ENCODE assay signal across 8 mouse cellular contexts in genomic region chr7:25219416-25219750, GRCm38 (mm10). TPM values are rescaled to one million over a fixed set of nuclear protein-coding genes. Genes with fewer than 3 reads are reported as not detected.
DNase-seq lines count a peak whose midpoint lies in the region; ATAC-seq and TF ChIP-seq lines count a peak whose summit lies in the region.

No protein-coding gene starts in this region.

- H3K4me1 ChIP-seq in heart, embryonic 15.5 days (replicated peaks) = peaks cover 33% of the 10 kb centered on the region
- peaks cover 64% of the 10 kb centered on the region for H3K4me1 ChIP-seq in G1E (ENCODE audit: insufficient read depth, low read depth, low read length)
- H3K4me1 ChIP-seq in hindbrain, embryonic 13.5 days (replicated peaks) = peaks cover 43% of the 10 kb centered on the region

- H3K4me3 ChIP-seq in heart, embryonic 15.5 days = peak overlapping the region; percentile 91
- peak overlapping the region; percentile 90 for H3K4me3 ChIP-seq in G1E (ENCODE audit: low read depth, low read length)
- H3K4me3 ChIP-seq in hindbrain, embryonic 13.5 days = peak overlapping the region; percentile 73

- peaks cover 10% of the 10 kb centered on the region; the same call in 1 of the 2 replicates for H3K36me3 ChIP-seq in heart, embryonic 15.5 days
- peaks cover 52% of the 10 kb centered on the region for H3K36me3 ChIP-seq in G1E (replicated peaks)
- H3K36me3 ChIP-seq in hindbrain, embryonic 13.5 days = peaks cover 28% of the 10 kb centered on the region

- ATAC-seq in heart, embryonic 15.5 days (replicated peaks; ENCODE audit: insufficient number of reproducible peaks, insufficient read depth, low FRiP score, low read depth) = no peak
- ATAC-seq in G1E (ENCODE audit: extremely low read depth, insufficient number of reproducible peaks, low FRiP score, poor library complexity, severe bottlenecking) = no peak
- peak; percentile 36; the same call in 1 of the 2 replicates for ATAC-seq in hindbrain, embryonic 13.5 days (ENCODE audit: low FRiP score)
- ATAC-seq in megakaryocyte progenitor cell, adult 5-6 weeks (replicated peaks; ENCODE audit: poor library complexity) = no peak

- no peaks in the 10 kb centered on the region for H3K27me3 ChIP-seq in heart, embryonic 15.5 days
- no peaks in the 10 kb centered on the region for H3K27me3 ChIP-seq in G1E (ENCODE audit: insufficient read depth, low read length)
- H3K27me3 ChIP-seq in hindbrain, embryonic 13.5 days = no peaks in the 10 kb centered on the region

- H3K9me3 ChIP-seq in heart, embryonic 15.5 days (replicated peaks) = no peaks in the 10 kb centered on the region
- no peaks in the 10 kb centered on the region for H3K9me3 ChIP-seq in G1E (replicated peaks)
- no peaks in the 10 kb centered on the region for H3K9me3 ChIP-seq in hindbrain, embryonic 13.5 days

- H3K27ac ChIP-seq in heart, embryonic 15.5 days = peak overlapping the region; percentile 95
- H3K27ac ChIP-seq in hindbrain, embryonic 13.5 days = peak overlapping the region; percentile 80; the same call in 1 of the 2 replicates

- H3K9ac ChIP-seq in heart, embryonic 15.5 days = peak overlapping the region; percentile 82
- peak overlapping the region; percentile 79 for H3K9ac ChIP-seq in hindbrain, embryonic 13.5 days

- peak overlapping the region; percentile 95 for H3K4me2 ChIP-seq in heart, embryonic 15.5 days
- peak overlapping the region; percentile 97 for H3K4me2 ChIP-seq in hindbrain, embryonic 13.5 days

- no peak for DNase-seq in heart, postnatal 4 days
- DNase-seq in G1E (ENCODE audit: low spot score) = no peak
- peak; percentile 29 for DNase-seq in mesoderm, embryonic 11.5 days (ENCODE audit: low read depth, low spot score)
- DNase-seq in spleen, adult 18-20 months = no peak
- DNase-seq in embryo, embryonic 10 days (ENCODE audit: low spot score) = no peak

- TF ChIP-seq CTCF in G1E (IDR thresholded peaks at IDR 0.05; ENCODE audit: low read depth, low read length) = no peak

- under 1% methylated on average over 16 of the region's 16 CpGs for WGBS in heart, embryonic 15.5 days
- WGBS in hindbrain, embryonic 13.5 days = under 1% methylated on average over 16 of the region's 16 CpGs

RNA-seq across cellular contexts. Expression of gene Dedd2, which starts 1.0 kb away (rescaled TPM):
- 6.6 and 9.5 TPM in 2 replicates for polyA plus RNA-seq in heart, embryonic 15.5 days (2015; fragmentation: Nextera tagmentation; extraction: Ambion mirVana)
- total RNA-seq in heart, postnatal 4 days (2021) = 1 to 10 TPM; 7.2 to 9.6 TPM
- 4.6 and 13.1 TPM in 2 replicates for total RNA-seq in G1E (2014; fragmentation: Nextera tagmentation)
- 9.7 and 13.2 TPM in 2 replicates for total RNA-seq in G1E (2017)
- 43.7 and 55.3 TPM in 2 replicates for polyA plus RNA-seq in G1E (2012)
- polyA plus RNA-seq in hindbrain, embryonic 13.5 days (2015; fragmentation: Nextera tagmentation; extraction: Ambion mirVana) = 14.0 and 15.4 TPM in 2 replicates
- total RNA-seq in megakaryocyte progenitor cell, adult 5-6 weeks (2015) = 10.7 and 11.0 TPM in 2 replicates
- total RNA-seq in megakaryocyte progenitor cell, adult 5-6 weeks (2017) = 14.5 and 17.2 TPM in 2 replicates

RNA-seq across cellular contexts. Expression of gene Zfp526, which starts 1.8 kb away (rescaled TPM):
- polyA plus RNA-seq in heart, embryonic 15.5 days (2015; fragmentation: Nextera tagmentation; extraction: Ambion mirVana) = 1.7 and 2.9 TPM in 2 replicates
- 10 to 100 TPM in 1 of 2 experiments, 1 to 10 TPM in 1; 9.9 to 10.2 TPM for total RNA-seq in heart, postnatal 4 days (2021)
- total RNA-seq in G1E (2014; fragmentation: Nextera tagmentation) (20.4 and 20.8 TPM in 2 replicates), G1E (2017) (8.8 and 9.9 TPM in 2 replicates)
- polyA plus RNA-seq in G1E (2012) = 27.6 and 28.7 TPM in 2 replicates
- polyA plus RNA-seq in hindbrain, embryonic 13.5 days (2015; fragmentation: Nextera tagmentation; extraction: Ambion mirVana) = 1.6 and 1.9 TPM in 2 replicates
- total RNA-seq in megakaryocyte progenitor cell, adult 5-6 weeks (2015) = 7.2 and 7.6 TPM in 2 replicates
- total RNA-seq in megakaryocyte progenitor cell, adult 5-6 weeks (2017) = 7.5 and 7.6 TPM in 2 replicates

RNA-seq across cellular contexts. Expression of gene Gsk3a, which starts 18.3 kb away (rescaled TPM):
- polyA plus RNA-seq in heart, embryonic 15.5 days (2015; fragmentation: Nextera tagmentation; extraction: Ambion mirVana) = 6.6 and 9.8 TPM in 2 replicates
- total RNA-seq in heart, postnatal 4 days (2021) = 10 to 100 TPM; 68.2 to 70.9 TPM
- total RNA-seq in G1E (2014; fragmentation: Nextera tagmentation) = 154 and 167 TPM in 2 replicates
- total RNA-seq in G1E (2017) = 38.9 and 41.6 TPM in 2 replicates
- 107 and 113 TPM in 2 replicates for polyA plus RNA-seq in G1E (2012)
- 13.9 and 14.6 TPM in 2 replicates for polyA plus RNA-seq in hindbrain, embryonic 13.5 days (2015; fragmentation: Nextera tagmentation; extraction: Ambion mirVana)
- 84.9 and 93.2 TPM in 2 replicates for total RNA-seq in megakaryocyte progenitor cell, adult 5-6 weeks (2015)
- total RNA-seq in megakaryocyte progenitor cell, adult 5-6 weeks (2017) = 57.8 and 60.3 TPM in 2 replicates

RNA-seq across cellular contexts. Expression of gene Erf, which starts 31.2 kb away (rescaled TPM):
- 12.1 and 13.2 TPM in 2 replicates for polyA plus RNA-seq in heart, embryonic 15.5 days (2015; fragmentation: Nextera tagmentation; extraction: Ambion mirVana)
- 10 to 100 TPM; 47.5 to 53.2 TPM for total RNA-seq in heart, postnatal 4 days (2021)
- total RNA-seq in G1E (2014; fragmentation: Nextera tagmentation) (31.5 and 43.4 TPM in 2 replicates), G1E (2017) (6.9 TPM in 2 replicates)
- polyA plus RNA-seq in G1E (2012) = 97.7 and 117 TPM in 2 replicates
- 4.0 and 4.2 TPM in 2 replicates for polyA plus RNA-seq in hindbrain, embryonic 13.5 days (2015; fragmentation: Nextera tagmentation; extraction: Ambion mirVana)
- 5.2 and 5.6 TPM in 2 replicates for total RNA-seq in megakaryocyte progenitor cell, adult 5-6 weeks (2015)
- 6.6 and 6.9 TPM in 2 replicates for total RNA-seq in megakaryocyte progenitor cell, adult 5-6 weeks (2017)

RNA-seq across cellular contexts. Expression of gene Pou2f2, which starts 39.9 kb away (rescaled TPM):
- polyA plus RNA-seq in heart, embryonic 15.5 days (2015; fragmentation: Nextera tagmentation; extraction: Ambion mirVana) = 0.49 and 1.9 TPM in 2 replicates
- under 1 TPM; 0.36 to 0.79 TPM for total RNA-seq in heart, postnatal 4 days (2021)
- 0.38 and 1.6 TPM in 2 replicates for total RNA-seq in G1E (2014; fragmentation: Nextera tagmentation)
- total RNA-seq in G1E (2017) = 0.06 and 0.16 TPM in 2 replicates
- polyA plus RNA-seq in G1E (2012) = 0.58 and 0.59 TPM in 2 replicates
- 33.2 and 39.7 TPM in 2 replicates for polyA plus RNA-seq in hindbrain, embryonic 13.5 days (2015; fragmentation: Nextera tagmentation; extraction: Ambion mirVana)
- 13.8 and 18.1 TPM in 2 replicates for total RNA-seq in megakaryocyte progenitor cell, adult 5-6 weeks (2015)
- total RNA-seq in megakaryocyte progenitor cell, adult 5-6 weeks (2017) = 2.1 and 4.1 TPM in 2 replicates
